In genomic region chr6:92018421-92018820, GRCm38 (mm10) we compare ENCODE assay signal across 26 mouse cellular contexts. TPM values are rescaled to one million over a fixed set of nuclear protein-coding genes. Genes with fewer than 3 reads are reported as not detected.
A peak's percentile ranks its signal among the peaks of the same experiment; 100 is the strongest.
DNase-seq lines count a peak whose midpoint lies in the region; ATAC-seq and TF ChIP-seq lines count a peak whose summit lies in the region.
"Had no signal": no experiment of that assay in that cellular context is flagged by ENCODE, and none has a peak within 500 bp of the region (broad histone marks: within the 10 kb centered on the region; RNA-seq: fewer than 3 reads in every experiment).

No protein-coding gene starts in this region.

- peak overlapping the region; percentile 80 for H3K27ac ChIP-seq in gastrocnemius, adult 2 months
- no peak overlapping the region for H3K27ac ChIP-seq in kidney, adult 2 months (ENCODE audit: insufficient read depth, low read depth, low read length)
- no peak overlapping the region for H3K27ac ChIP-seq in kidney, embryonic 16.5 days (ENCODE audit: low read length)
- H3K27ac ChIP-seq: embryonic facial prominence, embryonic 15.5 days; hindbrain, embryonic 13.5 days; limb, embryonic 12.5 days; liver, embryonic 12.5 days; lung, embryonic 15.5 days; midbrain, embryonic 15.5 days had no signal

- H3K9me3 ChIP-seq in kidney, embryonic 16.5 days (ENCODE audit: low read length): no peaks in the 10 kb centered on the region
- H3K9me3 ChIP-seq: embryonic facial prominence, embryonic 15.5 days; hindbrain, embryonic 13.5 days; limb, embryonic 12.5 days; liver, embryonic 12.5 days; lung, embryonic 15.5 days; midbrain, embryonic 15.5 days had no signal

- no peak for TF ChIP-seq POLR2A in kidney, adult 2 months (IDR thresholded peaks at IDR 0.05; ENCODE audit: low read depth, low read length)

- no peak overlapping the region for H3K4me3 ChIP-seq in gastrocnemius, adult 2 months
- H3K4me3 ChIP-seq in kidney, adult 2 months (ENCODE audit: insufficient read depth, low read depth, low read length): no peak overlapping the region
- no peak overlapping the region for H3K4me3 ChIP-seq in kidney, embryonic 16.5 days (ENCODE audit: low read length)
- H3K4me3 ChIP-seq: embryonic facial prominence, embryonic 15.5 days; hindbrain, embryonic 13.5 days; limb, embryonic 12.5 days; liver, embryonic 12.5 days; lung, embryonic 15.5 days; midbrain, embryonic 15.5 days; myocyte had no signal

- H3K4me2 ChIP-seq in kidney, embryonic 16.5 days (replicated peaks; ENCODE audit: low read depth, low read length): no peak overlapping the region
- H3K4me2 ChIP-seq: embryonic facial prominence, embryonic 15.5 days; hindbrain, embryonic 13.5 days; limb, embryonic 12.5 days; liver, embryonic 12.5 days; lung, embryonic 15.5 days; midbrain, embryonic 15.5 days had no signal

- 33% methylated on average over 6 of the region's 6 CpGs for WGBS in kidney, adult 2 months
- WGBS in kidney, embryonic 16.5 days: 38% methylated on average over 6 of the region's 6 CpGs

- H3K4me1 ChIP-seq in kidney, adult 2 months (ENCODE audit: control insufficient read depth, insufficient read depth, low read length): peaks cover 9% of the 10 kb centered on the region
- H3K4me1 ChIP-seq in kidney, embryonic 16.5 days (ENCODE audit: insufficient read depth, low read length): peaks cover 6% of the 10 kb centered on the region
- H3K4me1 ChIP-seq: liver, embryonic 12.5 days; midbrain, embryonic 15.5 days had no signal

- intact Hi-C loops in gastrocnemius, adult 2 months (cut with DNase I): no loop called here

- no peak for TF ChIP-seq CTCF in gastrocnemius, adult 2 months (IDR thresholded peaks at IDR 0.05)
- no peak for TF ChIP-seq CTCF in kidney, adult 2 months (conservative IDR thresholded peaks at IDR 0.05; ENCODE audit: insufficient read depth, insufficient read length, low read depth, low read length)

- H3K9ac ChIP-seq in kidney, embryonic 16.5 days (replicated peaks; ENCODE audit: low read length): no peak overlapping the region
- H3K9ac ChIP-seq: embryonic facial prominence, embryonic 15.5 days; hindbrain, embryonic 13.5 days; limb, embryonic 12.5 days; liver, embryonic 12.5 days; lung, embryonic 15.5 days; midbrain, embryonic 15.5 days had no signal

- peak; percentile 42 for DNase-seq in gastrocnemius, adult 2 months
- DNase-seq in gastrocnemius, adult 8-10 months (ENCODE audit: low spot score in 2 of 2): no peak
- DNase-seq in kidney, adult 2 months: peak; percentile 63
- peak; percentile 61 to 83 for DNase-seq in heart, adult 9 months (ENCODE audit: low spot score in 2 of 2)
- peak; percentile 51 for DNase-seq in kidney, postnatal 10 days
- no peak for DNase-seq in urinary bladder, postnatal 10 days (ENCODE audit: low spot score)
- no peak for DNase-seq in urinary bladder, postnatal 36 days (ENCODE audit: low spot score in 2 of 2)
- DNase-seq: adrenal gland, postnatal 10 days; cerebellum, postnatal 10 days; gastrocnemius, postnatal 10 days; right cerebral cortex, postnatal 25 days; thymus, adult 18-20 months had no signal

- ATAC-seq in kidney, embryonic 16.5 days (ENCODE audit: low FRiP score, low TSS enrichment): no peak
- ATAC-seq: CD4-positive, CD25-positive, alpha-beta regulatory T cell, adult 4 months; forebrain, embryonic 16.5 days; inflammation-experienced regulatory T-cells, adult 6 months; liver, embryonic 12.5 days; midbrain, embryonic 15.5 days; Patski had no signal

- no peaks in the 10 kb centered on the region for H3K36me3 ChIP-seq in kidney, adult 2 months (ENCODE audit: control insufficient read depth, insufficient read depth, low read length)
- no peaks in the 10 kb centered on the region for H3K36me3 ChIP-seq in kidney, embryonic 16.5 days (ENCODE audit: insufficient read depth, low read length)
- H3K36me3 ChIP-seq: embryonic facial prominence, embryonic 15.5 days; hindbrain, embryonic 13.5 days; limb, embryonic 12.5 days; liver, embryonic 12.5 days; lung, embryonic 15.5 days; midbrain, embryonic 15.5 days had no signal

- no peaks in the 10 kb centered on the region for H3K27me3 ChIP-seq in kidney, adult 2 months (replicated peaks; ENCODE audit: control insufficient read depth, insufficient read depth, low read length)
- H3K27me3 ChIP-seq in kidney, embryonic 16.5 days (ENCODE audit: insufficient read depth, low read length): no peaks in the 10 kb centered on the region
- H3K27me3 ChIP-seq: embryonic facial prominence, embryonic 15.5 days; hindbrain, embryonic 13.5 days; limb, embryonic 12.5 days; liver, embryonic 12.5 days; lung, embryonic 15.5 days; midbrain, embryonic 15.5 days; Patski had no signal

RNA-seq across cellular contexts. Expression of gene Fgd5, which starts 39.7 kb away (rescaled TPM):
- 10 to 100 TPM in 1 of 2 experiments, 1 to 10 TPM in 1; 9.0 to 11.3 TPM for total RNA-seq in gastrocnemius, adult 2 months (2021)
- 1 to 10 TPM; 6.4 to 8.4 (median 7.4) TPM for total RNA-seq in gastrocnemius, adult 8-10 months (2022)
- polyA plus RNA-seq in kidney, adult 2 months (2012; rRNA removed): 11.6 and 12.2 TPM in 2 replicates
- polyA plus RNA-seq in kidney, embryonic 16.5 days (2015; fragmentation: Nextera tagmentation; extraction: Ambion mirVana): 20.8 and 22.9 TPM in 2 replicates
- total RNA-seq: megakaryocyte-erythroid progenitor cell, adult 5-6 weeks; neutrophil, adult 5-6 weeks had no signal
- polyA plus RNA-seq: inflammation-experienced regulatory T-cells, adult 6 months; myocyte had no signal

Comparison
In these comparisons a context has a peak if more than half of its experiments do, and no peak if none do; other contexts are left out.
1. DNase-seq: peak in gastrocnemius, adult 2 months (single experiment), kidney, adult 2 months (single experiment), heart, adult 9 months (2 of 2) and kidney, postnatal 10 days (single experiment); none in gastrocnemius, adult 8-10 months (0 of 2), urinary bladder, postnatal 10 days (single experiment) and urinary bladder, postnatal 36 days (0 of 2).